In genomic region chr13:112660574-112661381, GRCm38 (mm10) we compare ENCODE assay signal across 8 mouse cellular contexts. TPM values are rescaled to one million over a fixed set of nuclear protein-coding genes. Genes with fewer than 3 reads are reported as not detected.
DNase-seq lines count a peak whose midpoint lies in the region; ATAC-seq and TF ChIP-seq lines count a peak whose summit lies in the region.

Gene Slc38a9 (plus strand): TSS chr13:112660751.

- H3K4me2 ChIP-seq in embryonic facial prominence, embryonic 14.5 days (ENCODE audit: low read depth, low read length) = peak within 1 kb of the TSS; percentile 83
- peak within 1 kb of the TSS; percentile 84 for H3K4me2 ChIP-seq in limb, embryonic 14.5 days (replicated peaks; ENCODE audit: low read depth, low read length, severe bottlenecking)
- peak within 1 kb of the TSS; percentile 58 for H3K4me2 ChIP-seq in midbrain, postnatal 0 days (ENCODE audit: low read depth, low read length, poor library complexity, severe bottlenecking)

- ATAC-seq in embryonic facial prominence, embryonic 14.5 days (ENCODE audit: low read depth) = peak; percentile 99
- peak; percentile 98 for ATAC-seq in limb, embryonic 14.5 days (ENCODE audit: low FRiP score, low read depth)
- peak; percentile 98 for ATAC-seq in midbrain, postnatal 0 days (ENCODE audit: low FRiP score)

- no peaks in the 10 kb centered on the region for H3K27me3 ChIP-seq in embryonic facial prominence, embryonic 14.5 days (replicated peaks; ENCODE audit: control insufficient read depth, insufficient read depth, low read length)
- H3K27me3 ChIP-seq in limb, embryonic 14.5 days (ENCODE audit: control insufficient read depth, insufficient read depth, low read length) = no peaks in the 10 kb centered on the region
- H3K27me3 ChIP-seq in midbrain, postnatal 0 days (ENCODE audit: insufficient read depth, low read length) = no peaks in the 10 kb centered on the region

- WGBS in embryonic facial prominence, embryonic 14.5 days = under 1% methylated on average over 33 of the region's 33 CpGs
- WGBS in limb, embryonic 14.5 days = under 1% methylated on average over 33 of the region's 33 CpGs
- WGBS in midbrain, postnatal 0 days = under 1% methylated on average over 33 of the region's 33 CpGs

- peak within 1 kb of the TSS; percentile 50; the same call in 1 of the 2 replicates for H3K27ac ChIP-seq in embryonic facial prominence, embryonic 14.5 days (replicated peaks; ENCODE audit: low read depth, low read length)
- peak within 1 kb of the TSS; percentile 40; the same call in 1 of the 2 replicates for H3K27ac ChIP-seq in limb, embryonic 14.5 days (replicated peaks; ENCODE audit: low read depth, low read length)
- H3K27ac ChIP-seq in midbrain, postnatal 0 days (ENCODE audit: low read depth, low read length) = peak within 1 kb of the TSS; percentile 81

- no peak; the same call in 1 of the 2 replicates for TF ChIP-seq POLR2A in limb, embryonic 14.5 days (IDR thresholded peaks at IDR 0.05; ENCODE audit: borderline replicate concordance, extremely low read depth, insufficient read depth, insufficient read length)

- H3K9ac ChIP-seq in embryonic facial prominence, embryonic 14.5 days (ENCODE audit: low read depth, low read length) = peak within 1 kb of the TSS; percentile 81
- peak within 1 kb of the TSS; percentile 67 for H3K9ac ChIP-seq in limb, embryonic 14.5 days (ENCODE audit: low read depth, low read length, severe bottlenecking)
- peak within 1 kb of the TSS; percentile 74 for H3K9ac ChIP-seq in midbrain, postnatal 0 days (replicated peaks; ENCODE audit: low read length, poor library complexity, severe bottlenecking)

- peak within 1 kb of the TSS; percentile 73 for H3K4me3 ChIP-seq in embryonic facial prominence, embryonic 14.5 days (ENCODE audit: low read depth, low read length)
- H3K4me3 ChIP-seq in limb, embryonic 14.5 days (replicated peaks; ENCODE audit: low read length) = peak within 1 kb of the TSS; percentile 66
- H3K4me3 ChIP-seq in midbrain, postnatal 0 days (ENCODE audit: low read depth, low read length) = peak within 1 kb of the TSS; percentile 75

- no peaks in the 10 kb centered on the region for H3K9me3 ChIP-seq in embryonic facial prominence, embryonic 14.5 days (ENCODE audit: control insufficient read depth, low read length)
- H3K9me3 ChIP-seq in limb, embryonic 14.5 days (ENCODE audit: control insufficient read depth, low read length) = no peaks in the 10 kb centered on the region
- H3K9me3 ChIP-seq in midbrain, postnatal 0 days (ENCODE audit: low read length) = no peaks in the 10 kb centered on the region

- TF ChIP-seq CTCF in midbrain, postnatal 0 days (IDR thresholded peaks at IDR 0.05) = no peak

- DNase-seq in 3T3-L1 (ENCODE audit: low read depth, low spot score) = peak; percentile 94
- DNase-seq in adrenal gland, postnatal 4 days (ENCODE audit: low spot score in 2 of 2) = peak; percentile 67 to 77
- DNase-seq in embryonic facial prominence, embryonic 14.5 days (ENCODE audit: low spot score) = peak; percentile 98
- peak; percentile 94 for DNase-seq in heart, adult 8-10 months (ENCODE audit: low spot score)
- peak; percentile 96 for DNase-seq in kidney, adult 9 months
- DNase-seq in limb, embryonic 14.5 days (ENCODE audit: low spot score) = peak; percentile 98
- peak; percentile 98 for DNase-seq in midbrain, postnatal 0 days (ENCODE audit: low spot score)
- DNase-seq in spleen, postnatal 14 days (ENCODE audit: low spot score in 2 of 2) = peak; percentile 81 to 88

- peaks cover 5% of the 10 kb centered on the region for H3K4me1 ChIP-seq in embryonic facial prominence, embryonic 14.5 days (ENCODE audit: control insufficient read depth, insufficient read depth, low read length)
- H3K4me1 ChIP-seq in limb, embryonic 14.5 days (ENCODE audit: control insufficient read depth, insufficient read depth, low read length) = peaks cover 4% of the 10 kb centered on the region
- no peaks in the 10 kb centered on the region; the same call in 1 of the 2 replicates for H3K4me1 ChIP-seq in midbrain, postnatal 0 days (ENCODE audit: insufficient read depth, low read length)

- H3K36me3 ChIP-seq in embryonic facial prominence, embryonic 14.5 days (ENCODE audit: control insufficient read depth, insufficient read depth, low read length) = no peaks in the 10 kb centered on the region
- H3K36me3 ChIP-seq in limb, embryonic 14.5 days (ENCODE audit: control insufficient read depth, insufficient read depth, low read length) = no peaks in the 10 kb centered on the region
- no peaks in the 10 kb centered on the region for H3K36me3 ChIP-seq in midbrain, postnatal 0 days (ENCODE audit: insufficient read depth, low read length)

RNA-seq across cellular contexts. Expression of gene Slc38a9, which starts in this region (rescaled TPM):
- total RNA-seq in adrenal gland, postnatal 4 days (2021) = 10 to 100 TPM; 36.8 to 38.6 TPM
- polyA plus RNA-seq in embryonic facial prominence, embryonic 14.5 days (2014; fragmentation: Nextera tagmentation; extraction: Ambion mirVana) = 13.8 and 13.9 TPM in 2 replicates
- 10 to 100 TPM in 3 of 4 experiments, 1 to 10 TPM in 1; 9.1 to 12.2 (median 10.8) TPM for total RNA-seq in heart, adult 8-10 months (2022)
- polyA plus RNA-seq in limb, embryonic 14.5 days (2012; rRNA removed) = 17.8 and 18.5 TPM in 2 replicates
- polyA plus RNA-seq in limb, embryonic 14.5 days (2014; fragmentation: Nextera tagmentation; extraction: Ambion mirVana) = 16.3 and 18.3 TPM in 2 replicates
- 12.1 and 14.4 TPM in 2 replicates for total RNA-seq in midbrain, postnatal 0 days (2014; rRNA removed)
- 8.6 and 10.8 TPM in 2 replicates for polyA plus RNA-seq in midbrain, postnatal 0 days (2015; fragmentation: Nextera tagmentation; extraction: Ambion mirVana)

Comparison
In these comparisons a context has a peak if more than half of its experiments do, and no peak if none do; other contexts are left out.
1. Peak in every context shown above with its lines: DNase-seq, ATAC-seq, H3K4me3 ChIP-seq and H3K27ac ChIP-seq.